Mouse (Mus musculus) heart, embryonic 12.5 days (tissue): Measurements from ENCODE around the gene Rd3. TPM values are rescaled to one million over a fixed set of nuclear protein-coding genes. Genes with fewer than 3 reads are reported as not detected.

ENCODE experiments used
- ATAC-seq: fragments of 200-750 bp; cut with Nextera tagmentation; 2 replicates; pipeline ENCODE4 v1.8.0; 2017; ENCODE audit warnings: moderate TSS enrichment, moderate library complexity; ENCODE audit not compliant: insufficient number of reproducible peaks, low FRiP score
- H3K27ac ChIP-seq: fragments of 300-500 bp; sonication (generic); 2 replicates; pipeline ENCODE4 v1.5.1; 2016; ENCODE audit warnings: mild to moderate bottlenecking, moderate library complexity; ENCODE audit not compliant: poor library complexity, severe bottlenecking
- H3K27me3 ChIP-seq: fragments of 300-500 bp; sonication (generic); replicated peaks from 2 replicates; pipeline ENCODE4 v1.6.1; 2016; ENCODE audit warnings: mild to moderate bottlenecking, moderate library complexity
- H3K36me3 ChIP-seq: fragments of 300-500 bp; sonication (generic); 2 replicates; pipeline ENCODE4 v1.6.1; 2016; ENCODE audit warnings: mild to moderate bottlenecking, moderate library complexity
- H3K4me1 ChIP-seq: fragments of 300-500 bp; sonication (generic); replicated peaks from 2 replicates; pipeline ENCODE4 v1.6.1; 2016; ENCODE audit warnings: mild to moderate bottlenecking
- H3K4me2 ChIP-seq: fragments of 300-500 bp; sonication (generic); 2 replicates; pipeline ENCODE4 v1.6.1; 2016; ENCODE audit warnings: mild to moderate bottlenecking, moderate library complexity
- H3K4me3 ChIP-seq: fragments of 300-500 bp; sonication (generic); 2 replicates; pipeline ENCODE4 v1.5.1; 2016; ENCODE audit warnings: mild to moderate bottlenecking
- H3K9ac ChIP-seq: fragments of 300-500 bp; sonication (generic); 2 replicates; pipeline ENCODE4 v1.6.1; 2016; ENCODE audit warnings: mild to moderate bottlenecking, moderate library complexity
- H3K9me3 ChIP-seq: fragments of 300-500 bp; sonication (generic); replicated peaks from 2 replicates; pipeline ENCODE4 v1.6.1; 2016; ENCODE audit warnings: mild to moderate bottlenecking, moderate library complexity
- WGBS: fragments of 180-500 bp; shearing (Covaris S2); methylation state at CpG from one replicate; pipeline ENCODE4 v1.1.7; 2016; 5-methylcytosine and 5-hydroxymethylcytosine counted together
- microRNA-seq: library from miRNA; unstranded; fragments of <30 nt; microRNA quantifications from one replicate; pipeline ENCODE4, GENCODE M21; 2017
- polyA plus RNA-seq: library from polyadenylated mRNA; unstranded; fragments of >200 nt; fragmentation: Nextera tagmentation; extraction: Ambion mirVana; gene quantifications from 2 replicates; pipeline ENCODE4 v1.2.1, GENCODE M21; 2016

The Rd3 gene
- polyA plus RNA-seq, 1 experiment from 2014 or later = 1.7 TPM

DNA sequence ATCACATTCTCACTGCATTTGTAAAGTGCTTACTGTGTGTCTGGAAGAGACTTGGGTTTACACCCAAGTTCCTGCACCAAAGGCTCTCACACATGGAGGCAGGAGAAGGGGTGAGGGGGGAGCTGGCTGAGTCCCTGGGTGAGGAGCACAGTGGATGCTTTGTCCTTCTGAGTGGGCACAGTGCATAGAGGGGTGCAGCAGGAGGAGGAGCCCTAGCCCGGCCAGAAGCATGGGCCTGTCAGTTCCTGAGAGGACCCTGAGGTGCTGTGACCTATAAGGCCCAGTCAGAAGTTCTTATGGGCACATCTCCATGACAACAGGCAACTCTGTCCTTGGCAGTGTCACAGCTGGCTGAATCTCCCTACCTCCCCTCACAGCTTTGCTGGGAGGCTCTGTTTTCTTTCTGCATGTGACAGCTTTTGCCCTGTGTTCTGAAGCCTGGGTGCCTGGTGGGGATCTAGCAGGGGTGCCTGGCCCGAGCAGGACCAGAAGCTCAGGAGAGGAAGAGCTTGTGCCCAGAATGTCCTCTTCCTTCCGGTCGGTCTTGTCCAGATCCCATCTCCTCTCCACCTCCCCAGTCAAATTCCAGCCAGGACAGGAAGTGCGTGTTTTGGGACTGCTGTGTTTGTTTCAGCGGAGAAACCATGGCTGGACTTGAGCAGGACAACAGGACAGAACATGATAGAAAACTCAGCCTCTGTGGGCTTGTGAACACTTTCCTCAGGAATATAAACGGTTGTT is 15.0 kb downstream of the Rd3 start:
- H3K27ac ChIP-seq = peak overlapping the region; percentile 44; the same call in 1 of the 2 replicates

DNA sequence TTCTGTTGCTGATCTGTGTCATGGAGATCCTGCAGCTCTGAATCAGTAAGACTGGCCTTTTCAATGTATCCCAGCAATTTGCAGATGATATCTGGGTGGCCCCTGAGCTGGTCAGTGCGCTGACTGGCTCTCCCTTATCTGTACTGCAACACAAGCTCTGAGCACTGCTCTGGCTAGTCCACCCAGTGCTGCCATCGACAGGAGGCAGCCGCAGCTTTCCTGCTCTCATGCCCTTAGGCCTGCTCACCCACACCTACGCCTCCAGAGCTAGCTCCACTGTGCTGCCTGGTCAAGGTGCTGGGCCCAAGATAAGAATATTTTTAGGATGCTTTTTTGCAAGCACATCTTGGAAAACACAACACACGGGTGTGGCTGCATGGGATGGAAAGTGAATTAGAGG is 17.3 kb downstream of the Rd3 start:
- H3K36me3 ChIP-seq = peaks cover 16% of the 10 kb centered on the region
- H3K27me3 ChIP-seq = no peaks in the 10 kb centered on the region
- H3K4me1 ChIP-seq = peaks cover 15% of the 10 kb centered on the region
- 0 out of 2 replicates have a peak overlapping the region, but pooled peaks have one; percentile 27 for H3K9ac ChIP-seq
- no peak overlapping the region for H3K4me2 ChIP-seq
- H3K27ac ChIP-seq = no peak overlapping the region
- ATAC-seq = peak; percentile 82
- no peak overlapping the region for H3K4me3 ChIP-seq
- peaks cover 5% of the 10 kb centered on the region; the same call in 1 of the 2 replicates for H3K9me3 ChIP-seq
- 42% methylated on average over 5 of the region's 5 CpGs for WGBS

More for the DNA sequence above, 15.0 kb downstream of the Rd3 start:
- no peak for ATAC-seq
- no peaks in the 10 kb centered on the region for H3K27me3 ChIP-seq
- H3K4me3 ChIP-seq = no peak overlapping the region
- 50% methylated on average over 7 of the region's 7 CpGs for WGBS
- H3K4me1 ChIP-seq = peaks cover 24% of the 10 kb centered on the region
- no peak overlapping the region for H3K4me2 ChIP-seq
- peaks cover 7% of the 10 kb centered on the region for H3K36me3 ChIP-seq
- H3K9ac ChIP-seq = peak overlapping the region; percentile 31; the same call in 1 of the 2 replicates
- peaks cover 5% of the 10 kb centered on the region; the same call in 1 of the 2 replicates for H3K9me3 ChIP-seq

DNA sequence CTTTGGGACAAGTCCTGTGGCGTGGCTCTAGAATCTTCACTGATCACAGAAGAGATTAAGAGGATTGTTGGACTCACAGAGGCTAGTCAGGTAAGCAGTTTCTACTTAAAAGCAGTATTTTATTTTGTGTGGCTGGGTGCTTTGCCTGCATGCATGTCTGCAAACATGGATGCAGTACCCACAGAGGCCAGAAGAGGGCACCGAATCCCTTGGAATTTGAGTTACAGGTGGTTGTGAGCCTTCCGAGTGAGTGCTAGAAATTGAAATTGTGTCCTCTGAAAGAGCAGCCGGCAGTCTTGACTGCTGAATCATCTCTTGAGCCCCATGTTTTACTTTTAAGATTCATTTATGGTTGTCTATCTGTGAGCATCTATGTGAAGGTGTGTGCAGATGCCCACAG is 18.3 kb downstream of the Rd3 start:
- Histone ChIP-seq H3K9me3 (peaks cover 5% of the 10 kb centered on the region; the same call in 1 of the 2 replicates), H3K27ac (no peak overlapping the region), H3K9ac (no peak overlapping the region), H3K4me2 (no peak overlapping the region), H3K27me3 (no peaks in the 10 kb centered on the region), H3K4me1 (peaks cover 15% of the 10 kb centered on the region), H3K4me3 (no peak overlapping the region), H3K36me3 (peaks cover 24% of the 10 kb centered on the region)
- no peak for ATAC-seq
- 59% methylated on average over 4 of the region's 4 CpGs for WGBS

DNA sequence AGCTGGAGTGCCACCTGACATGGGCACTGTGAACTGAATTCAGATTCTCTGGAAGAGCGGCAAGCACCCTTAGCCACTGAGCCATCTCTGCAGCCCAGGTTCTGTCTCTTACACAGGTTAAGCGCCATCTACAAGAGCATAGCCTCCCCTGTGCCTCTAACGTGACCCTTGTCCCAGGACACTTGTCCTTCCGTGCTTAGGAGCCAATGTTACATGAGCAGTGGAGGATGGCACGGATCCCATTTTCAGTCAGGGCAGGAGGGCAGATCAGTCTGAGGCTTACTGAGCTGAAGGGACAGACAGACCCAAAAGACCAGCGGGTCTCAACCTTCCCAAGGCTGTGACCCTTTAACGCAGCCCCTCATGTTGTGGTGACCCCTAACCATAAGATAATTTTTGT is 18.7 kb downstream of the Rd3 start:
- H3K36me3 ChIP-seq = peaks cover 28% of the 10 kb centered on the region
- WGBS = 88% methylated on average over 7 of the region's 7 CpGs

GRCm38 (mm10) chr1:191996621-191997185 is 19.5 kb downstream of the Rd3 start:
- Histone ChIP-seq H3K27ac (no peak overlapping the region), H3K4me2 (no peak overlapping the region), H3K9ac (no peak overlapping the region), H3K9me3 (peaks cover 5% of the 10 kb centered on the region; the same call in 1 of the 2 replicates), H3K36me3 (peaks cover 34% of the 10 kb centered on the region), H3K4me3 (no peak overlapping the region), H3K4me1 (peaks cover 15% of the 10 kb centered on the region), H3K27me3 (no peaks in the 10 kb centered on the region)
- ATAC-seq = no peak
- WGBS = 83% methylated on average over 8 of the region's 8 CpGs

More for the DNA sequence above, 18.7 kb downstream of the Rd3 start:
- no peak overlapping the region for H3K27ac ChIP-seq
- H3K4me1 ChIP-seq = peaks cover 15% of the 10 kb centered on the region
- H3K9ac ChIP-seq = no peak overlapping the region
- H3K4me3 ChIP-seq = no peak overlapping the region
- peaks cover 5% of the 10 kb centered on the region; the same call in 1 of the 2 replicates for H3K9me3 ChIP-seq
- H3K4me2 ChIP-seq = no peak overlapping the region
- no peak for ATAC-seq
- H3K27me3 ChIP-seq = no peaks in the 10 kb centered on the region

DNA sequence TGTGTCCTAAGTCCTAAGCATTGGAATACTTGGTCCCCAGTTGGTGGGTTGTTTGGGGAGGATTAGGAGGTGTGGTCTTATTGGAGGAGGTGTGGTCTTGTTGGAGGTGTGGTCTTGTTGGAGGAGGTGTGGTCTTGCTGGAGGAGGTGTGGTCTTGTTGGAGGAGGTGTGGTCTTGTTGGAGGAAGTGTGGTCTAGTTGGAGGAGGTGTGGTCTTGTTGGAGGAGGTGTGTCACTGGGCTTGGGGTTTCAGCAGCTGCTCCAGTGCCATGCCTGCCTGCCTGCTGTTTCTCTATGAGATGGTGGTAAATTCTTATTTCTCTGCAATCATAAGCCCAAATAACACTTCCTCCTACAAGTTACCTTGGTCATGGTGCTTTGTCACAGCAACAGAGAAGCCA is 21.9 kb downstream of the Rd3 start:
- peaks cover 5% of the 10 kb centered on the region; the same call in 1 of the 2 replicates for H3K9me3 ChIP-seq
- no peak overlapping the region for H3K27ac ChIP-seq
- no peaks in the 10 kb centered on the region for H3K27me3 ChIP-seq
- ATAC-seq = no peak
- H3K9ac ChIP-seq = no peak overlapping the region
- H3K4me3 ChIP-seq = no peak overlapping the region
- peaks cover 34% of the 10 kb centered on the region for H3K36me3 ChIP-seq
- H3K4me2 ChIP-seq = no peak overlapping the region
- H3K4me1 ChIP-seq = peaks cover 5% of the 10 kb centered on the region

Small RNAs within 50 kb of the gene (microRNA-seq; reads per million reads assigned to microRNA genes)
- not detected for gene Mir3473c

Other genes starting within 250 kb of the Rd3 start
- gene Nek2, start 155.9 kb upstream of the Rd3 start, polyA plus RNA-seq = 37.9 and 39.5 TPM in 2 replicates
- 4.8 and 5.0 TPM in 2 replicates for gene Slc30a1, start 70.6 kb upstream of the Rd3 start, polyA plus RNA-seq
- 10.6 and 10.8 TPM in 2 replicates for gene Traf5, start 115.2 kb downstream of the Rd3 start, polyA plus RNA-seq
- 31.3 and 31.6 TPM in 2 replicates for gene Rcor3, start 160.7 kb downstream of the Rd3 start, polyA plus RNA-seq
- gene Kcnh1, start 213.4 kb downstream of the Rd3 start, polyA plus RNA-seq = 0.50 and 0.55 TPM in 2 replicates